Mouse (Mus musculus): ENCODE data around the gene Upf2. TPM values are rescaled to one million over a fixed set of nuclear protein-coding genes. Genes with fewer than 3 reads are reported as not detected.

Gene Upf2
- polyA plus RNA-seq, 1 experiment from 2014 or later = 11.1 TPM

DNA sequence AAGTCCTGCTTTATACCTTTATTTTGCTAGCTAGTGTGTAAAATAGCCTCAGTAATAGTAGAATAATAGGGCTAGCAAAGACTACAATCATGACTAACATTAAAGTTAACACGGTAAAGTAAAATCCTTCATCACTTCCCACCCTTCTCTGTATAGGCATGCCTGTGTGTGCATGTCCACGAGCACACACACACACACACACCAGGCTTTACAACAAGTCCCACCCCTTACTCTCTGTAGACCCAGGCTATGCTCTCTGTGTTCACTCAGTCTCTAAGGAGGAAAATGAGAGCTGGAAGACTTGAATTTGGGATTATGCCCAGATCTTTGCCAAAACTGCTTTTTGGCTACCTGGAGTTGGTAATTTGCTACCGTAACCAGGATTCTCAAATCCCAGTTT, 97.7 kb downstream of the Upf2 start:
- WGBS = over 99% methylated on average over 3 of the region's 3 CpGs
- peaks cover 76% of the 10 kb centered on the region for H3K36me3 ChIP-seq (replicated peaks)

GRCm38 (mm10) chr2:6055466-6055865, 104.2 kb downstream of the Upf2 start:
- Histone ChIP-seq H3K4me3 (no peak overlapping the region), H3K27ac (no peak overlapping the region), H3K9me3 (no peaks in the 10 kb centered on the region), H3K36me3 (replicated peaks) (peaks cover 65% of the 10 kb centered on the region), H3K27me3 (ENCODE audit: poor library complexity, severe bottlenecking) (no peaks in the 10 kb centered on the region), H3K4me1 (peaks cover 5% of the 10 kb centered on the region; the same call in 1 of the 2 replicates)
- 83% methylated on average over 11 of the region's 11 CpGs for WGBS
- no peak for DNase-seq (ENCODE audit: extremely low spot score, low spot score)

More for the DNA sequence above, 97.7 kb downstream of the Upf2 start:
- Histone ChIP-seq H3K9me3 (no peaks in the 10 kb centered on the region), H3K27ac (no peak overlapping the region), H3K4me3 (no peak overlapping the region), H3K4me1 (no peaks in the 10 kb centered on the region), H3K27me3 (ENCODE audit: poor library complexity, severe bottlenecking) (no peaks in the 10 kb centered on the region)
- no peak for DNase-seq (ENCODE audit: extremely low spot score, low spot score)

DNA sequence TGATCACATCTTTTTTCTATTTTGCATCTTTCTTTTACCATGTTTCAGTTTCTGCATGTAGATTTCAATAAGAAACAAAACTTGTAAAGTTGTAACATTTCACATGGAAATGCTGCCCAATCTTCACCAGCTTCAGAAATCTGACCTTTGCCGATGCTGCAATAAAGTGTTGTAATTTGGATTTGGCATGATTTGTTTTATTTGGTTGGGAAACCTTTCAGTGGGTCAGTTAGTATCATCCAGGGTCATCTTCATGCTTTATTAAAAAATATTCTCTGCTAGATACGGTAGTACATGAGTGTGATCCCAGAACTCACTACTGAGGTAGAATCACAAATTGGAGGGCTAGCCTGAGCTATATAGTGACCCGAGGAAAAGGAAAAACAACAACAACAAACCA, 105.2 kb downstream of the Upf2 start:
- peaks cover 55% of the 10 kb centered on the region for H3K36me3 ChIP-seq (replicated peaks)
- H3K27me3 ChIP-seq (ENCODE audit: poor library complexity, severe bottlenecking) = no peaks in the 10 kb centered on the region
- no peak for DNase-seq (ENCODE audit: extremely low spot score, low spot score)
- 96% methylated on average over 3 of the region's 3 CpGs for WGBS
- no peaks in the 10 kb centered on the region for H3K9me3 ChIP-seq
- H3K4me1 ChIP-seq = peaks cover 5% of the 10 kb centered on the region; the same call in 1 of the 2 replicates
- H3K4me3 ChIP-seq = no peak overlapping the region
- H3K27ac ChIP-seq = no peak overlapping the region

DNA sequence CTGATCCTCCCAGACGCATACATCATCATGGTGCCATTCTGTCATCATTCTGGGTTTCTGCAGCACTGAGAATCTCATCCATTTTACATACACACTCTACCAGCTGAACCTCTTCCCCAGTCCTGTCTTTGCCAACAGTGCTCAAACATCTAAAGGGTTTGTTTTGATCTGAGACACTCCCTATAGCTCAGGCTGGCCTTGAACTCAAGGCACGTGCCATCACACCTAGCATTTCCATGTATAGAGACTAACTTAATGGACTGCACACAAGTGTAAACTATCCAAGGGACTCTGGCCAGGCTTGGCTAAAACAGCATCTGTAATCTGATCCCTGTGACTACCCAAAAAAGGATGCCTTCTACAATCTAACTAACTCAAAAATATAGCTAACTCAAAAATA, 108.0 kb downstream of the Upf2 start:
- Histone ChIP-seq H3K4me1 (peaks cover 5% of the 10 kb centered on the region; the same call in 1 of the 2 replicates), H3K4me3 (no peak overlapping the region), H3K36me3 (replicated peaks) (peaks cover 30% of the 10 kb centered on the region), H3K27me3 (ENCODE audit: poor library complexity, severe bottlenecking) (no peaks in the 10 kb centered on the region), H3K9me3 (no peaks in the 10 kb centered on the region), H3K27ac (no peak overlapping the region)
- no peak for DNase-seq (ENCODE audit: extremely low spot score, low spot score)
- 91% methylated on average over 2 of the region's 2 CpGs for WGBS

DNA sequence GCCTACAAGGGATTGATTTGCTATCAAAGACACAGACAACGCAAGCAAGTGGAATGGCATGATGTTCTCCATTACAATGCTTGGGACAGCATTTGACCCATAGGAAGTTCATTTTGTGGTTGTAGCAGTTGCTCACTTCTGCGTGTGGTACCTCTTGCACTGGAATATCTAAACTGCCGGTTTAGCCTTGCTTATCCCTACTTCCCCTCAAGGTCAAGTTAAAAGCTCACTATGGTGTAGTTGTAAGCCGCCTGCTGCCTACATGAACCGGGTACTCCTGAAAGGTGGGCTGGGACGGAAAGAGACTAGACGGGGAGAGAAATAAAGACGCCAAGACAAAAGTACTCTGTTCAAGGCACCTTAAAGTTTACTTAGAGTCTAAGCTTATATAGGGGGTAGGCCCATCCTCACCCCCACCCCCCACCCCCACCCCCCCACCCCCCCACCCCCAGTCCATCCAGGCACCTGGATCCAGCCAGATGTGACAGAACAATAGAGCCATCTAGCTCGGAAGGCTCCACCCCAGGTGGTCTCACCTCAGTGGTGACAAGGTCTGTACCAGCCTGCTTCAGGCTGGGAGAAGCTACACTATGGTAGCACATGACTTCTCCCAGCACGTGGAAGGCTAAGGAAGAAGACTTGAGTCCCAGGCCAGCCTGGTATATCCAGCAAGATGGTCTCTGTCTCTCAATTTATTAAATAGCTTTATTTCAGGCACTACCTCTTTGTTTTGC, 109.0 kb downstream of the Upf2 start:
- H3K27ac ChIP-seq = no peak overlapping the region
- H3K9me3 ChIP-seq = no peaks in the 10 kb centered on the region
- 77% methylated on average over 10 of the region's 10 CpGs for WGBS
- H3K27me3 ChIP-seq (ENCODE audit: poor library complexity, severe bottlenecking) = no peaks in the 10 kb centered on the region
- H3K36me3 ChIP-seq (replicated peaks) = peaks cover 20% of the 10 kb centered on the region
- peaks cover 2% of the 10 kb centered on the region; the same call in 1 of the 2 replicates for H3K4me1 ChIP-seq
- no peak for DNase-seq (ENCODE audit: extremely low spot score, low spot score)
- no peak overlapping the region for H3K4me3 ChIP-seq

GRCm38 (mm10) chr2:6067341-6067740, 116.1 kb downstream of the Upf2 start:
- H3K9me3 ChIP-seq = no peaks in the 10 kb centered on the region; the same call in 1 of the 2 replicates
- H3K27me3 ChIP-seq (ENCODE audit: poor library complexity, severe bottlenecking) = no peaks in the 10 kb centered on the region
- no peaks in the 10 kb centered on the region for H3K36me3 ChIP-seq (replicated peaks)
- H3K4me3 ChIP-seq = no peak overlapping the region
- WGBS = 91% methylated on average over 6 of the region's 6 CpGs
- DNase-seq (ENCODE audit: extremely low spot score, low spot score) = no peak
- H3K4me1 ChIP-seq = peaks cover 5% of the 10 kb centered on the region; the same call in 1 of the 2 replicates
- no peak overlapping the region for H3K27ac ChIP-seq

DNA sequence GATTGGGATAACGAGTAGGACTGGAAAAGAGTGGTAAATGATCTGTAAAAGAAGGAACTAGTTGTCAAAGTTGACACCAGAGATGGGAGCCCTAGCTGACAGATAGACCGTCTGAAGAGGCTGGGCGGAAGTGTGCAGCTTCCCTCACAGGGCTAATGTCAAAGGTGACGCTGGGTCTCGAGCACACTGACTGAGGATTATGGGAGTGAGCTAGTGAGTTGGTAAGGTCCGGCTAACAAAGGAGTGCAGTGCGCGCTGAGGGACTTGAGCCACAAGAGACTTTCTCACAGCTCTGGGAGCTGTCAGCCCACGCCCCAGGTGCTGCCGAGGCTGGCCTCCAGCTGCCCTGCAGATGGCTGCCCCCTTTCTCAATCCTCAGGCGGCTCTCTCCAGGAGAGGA, 119.7 kb downstream of the Upf2 start:
- H3K9me3 ChIP-seq = no peaks in the 10 kb centered on the region; the same call in 1 of the 2 replicates
- no peak overlapping the region for H3K4me3 ChIP-seq
- no peaks in the 10 kb centered on the region for H3K27me3 ChIP-seq (ENCODE audit: poor library complexity, severe bottlenecking)
- DNase-seq (ENCODE audit: extremely low spot score, low spot score) = no peak
- no peaks in the 10 kb centered on the region for H3K36me3 ChIP-seq (replicated peaks)
- H3K4me1 ChIP-seq = peaks cover 14% of the 10 kb centered on the region
- 58% methylated on average over 11 of the region's 11 CpGs for WGBS
- H3K27ac ChIP-seq = no peak overlapping the region

GRCm38 (mm10) chr2:6071598-6072440, 120.5 kb downstream of the Upf2 start:
- WGBS = 77% methylated on average over 11 of the region's 11 CpGs

GRCm38 (mm10) chr2:6072685-6073260, 121.5 kb downstream of the Upf2 start:
- no peaks in the 10 kb centered on the region for H3K9me3 ChIP-seq
- DNase-seq (ENCODE audit: extremely low spot score, low spot score) = no peak
- H3K4me3 ChIP-seq = no peak overlapping the region
- H3K36me3 ChIP-seq (replicated peaks) = no peaks in the 10 kb centered on the region
- peaks cover 17% of the 10 kb centered on the region for H3K4me1 ChIP-seq
- 90% methylated on average over 7 of the region's 7 CpGs for WGBS
- H3K27me3 ChIP-seq (ENCODE audit: poor library complexity, severe bottlenecking) = no peaks in the 10 kb centered on the region
- no peak overlapping the region for H3K27ac ChIP-seq

More at GRCm38 (mm10) chr2:6071598-6072440, 120.5 kb downstream of the Upf2 start:
- no peak for DNase-seq (ENCODE audit: extremely low spot score, low spot score)
- Histone ChIP-seq H3K27ac (no peak overlapping the region), H3K4me1 (peaks cover 14% of the 10 kb centered on the region), H3K36me3 (replicated peaks) (no peaks in the 10 kb centered on the region), H3K4me3 (no peak overlapping the region), H3K27me3 (ENCODE audit: poor library complexity, severe bottlenecking) (no peaks in the 10 kb centered on the region), H3K9me3 (no peaks in the 10 kb centered on the region; the same call in 1 of the 2 replicates)

DNA sequence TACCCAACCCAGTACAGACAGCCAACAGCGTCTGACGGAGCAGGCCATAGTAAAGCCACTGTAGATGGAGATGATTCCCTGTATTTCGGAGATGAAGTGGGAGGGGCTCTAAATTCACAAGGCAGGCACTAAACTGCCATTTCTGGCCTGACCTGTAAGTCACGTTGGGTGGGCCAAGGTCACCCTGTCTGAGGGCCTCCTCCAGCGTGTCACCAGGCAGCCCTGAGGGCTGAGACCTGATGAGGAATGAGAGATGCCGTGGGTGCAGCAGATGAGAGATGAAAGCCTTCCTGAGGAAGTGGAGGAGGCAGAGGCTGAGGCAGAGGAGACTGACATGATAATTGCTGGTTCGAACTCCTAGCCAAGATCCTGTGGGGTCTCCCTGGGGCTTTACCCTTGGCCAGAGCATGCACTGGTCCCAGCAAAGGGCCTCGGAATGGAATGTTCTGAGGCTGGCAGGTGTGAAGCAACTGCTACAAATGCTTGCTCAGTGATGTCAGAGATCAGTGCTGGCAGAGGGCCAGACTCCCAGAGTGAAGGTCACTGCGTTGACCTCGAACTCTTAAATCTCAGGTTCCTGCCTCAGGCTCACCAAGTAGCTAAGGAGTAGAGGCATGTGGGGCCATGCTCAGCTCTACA, 123.7 kb downstream of the Upf2 start:
- 76% methylated on average over 10 of the region's 10 CpGs for WGBS
- H3K36me3 ChIP-seq (replicated peaks) = no peaks in the 10 kb centered on the region
- H3K27ac ChIP-seq = peak overlapping the region; percentile 26; the same call in 1 of the 2 replicates
- no peak overlapping the region for H3K4me3 ChIP-seq
- peak; percentile 26 for DNase-seq (ENCODE audit: extremely low spot score, low spot score)
- H3K9me3 ChIP-seq = no peaks in the 10 kb centered on the region
- no peaks in the 10 kb centered on the region for H3K27me3 ChIP-seq (ENCODE audit: poor library complexity, severe bottlenecking)
- peaks cover 17% of the 10 kb centered on the region for H3K4me1 ChIP-seq

DNA sequence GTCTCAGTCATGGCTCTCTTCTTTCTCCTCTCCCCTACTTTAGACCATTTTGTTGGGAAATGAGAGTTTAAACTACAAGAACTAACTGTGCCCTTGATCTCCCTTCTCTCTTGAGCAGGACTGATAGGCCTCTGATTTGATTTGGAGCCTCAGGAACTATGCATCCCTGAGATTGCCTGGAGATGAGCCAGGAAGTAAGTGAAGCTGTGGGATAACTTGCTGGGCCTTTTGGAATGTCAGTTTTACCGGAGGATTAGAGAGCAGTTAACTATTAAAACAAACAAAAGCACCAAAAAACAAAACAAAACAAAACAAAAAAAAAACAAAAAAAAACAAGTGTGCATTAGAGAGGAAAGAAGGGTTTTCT, 124.2 kb downstream of the Upf2 start:
- H3K4me1 ChIP-seq = peaks cover 17% of the 10 kb centered on the region
- no peak overlapping the region for H3K4me3 ChIP-seq
- no peaks in the 10 kb centered on the region for H3K27me3 ChIP-seq (ENCODE audit: poor library complexity, severe bottlenecking)
- no peak for DNase-seq (ENCODE audit: extremely low spot score, low spot score)
- H3K27ac ChIP-seq = no peak overlapping the region
- no peaks in the 10 kb centered on the region for H3K36me3 ChIP-seq (replicated peaks)
- WGBS = 50% methylated on average over 1 of the region's 1 CpGs
- H3K9me3 ChIP-seq = no peaks in the 10 kb centered on the region

GRCm38 (mm10) chr2:6080037-6080436, 128.8 kb downstream of the Upf2 start:
- WGBS = 93% methylated on average over 1 of the region's 1 CpGs
- no peaks in the 10 kb centered on the region for H3K9me3 ChIP-seq
- no peak for DNase-seq (ENCODE audit: extremely low spot score, low spot score)
- H3K36me3 ChIP-seq (replicated peaks) = no peaks in the 10 kb centered on the region
- H3K4me3 ChIP-seq = no peak overlapping the region
- H3K27me3 ChIP-seq (ENCODE audit: poor library complexity, severe bottlenecking) = no peaks in the 10 kb centered on the region
- peaks cover 9% of the 10 kb centered on the region for H3K4me1 ChIP-seq
- no peak overlapping the region for H3K27ac ChIP-seq

All from forebrain, embryonic 10.5 days (tissue).